ENCODE assay signal across 28 mouse cellular contexts in the genomic region with DNA sequence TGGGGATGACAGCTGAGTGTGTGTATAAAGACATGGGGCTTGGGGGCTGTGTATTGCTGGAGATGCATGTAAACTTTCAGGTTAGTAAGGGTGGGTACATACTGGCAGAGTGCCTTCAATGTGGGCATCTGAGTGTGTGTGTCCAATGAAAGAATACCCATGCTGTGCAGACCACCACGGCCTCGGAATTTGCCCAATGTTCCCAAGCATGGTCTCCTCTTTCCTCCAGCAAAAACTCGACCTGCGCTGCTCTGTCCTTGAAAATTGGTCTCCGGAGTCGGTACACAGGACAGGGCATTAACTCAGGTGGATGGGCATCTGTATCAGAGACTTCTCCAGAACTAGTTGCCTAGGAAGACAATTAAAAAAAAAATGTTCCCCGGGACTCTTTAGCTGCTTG.
"Had no signal": no experiment of that assay in that cellular context is flagged by ENCODE, and none has a peak within 500 bp of the region (broad histone marks: within the 10 kb centered on the region; RNA-seq: fewer than 3 reads in every experiment).

No protein-coding gene starts in this region.

- H3K27ac ChIP-seq: embryonic facial prominence, embryonic 10.5 days; embryonic facial prominence, embryonic 12.5 days; embryonic facial prominence, embryonic 13.5 days; embryonic facial prominence, embryonic 15.5 days; forebrain, embryonic 10.5 days; forebrain, embryonic 12.5 days; forebrain, embryonic 13.5 days; forebrain, embryonic 15.5 days; gastrocnemius, adult 2 months had no signal

- H3K27me3 ChIP-seq: forebrain, embryonic 15.5 days had no signal

- H3K9ac ChIP-seq: embryonic facial prominence, embryonic 12.5 days; embryonic facial prominence, embryonic 13.5 days; embryonic facial prominence, embryonic 15.5 days; forebrain, embryonic 12.5 days; forebrain, embryonic 13.5 days; forebrain, embryonic 15.5 days; forebrain, postnatal 0 days had no signal

- H3K4me3 ChIP-seq: embryonic facial prominence, embryonic 10.5 days; embryonic facial prominence, embryonic 12.5 days; embryonic facial prominence, embryonic 13.5 days; embryonic facial prominence, embryonic 15.5 days; erythroblast, embryonic 14.5 days; forebrain, embryonic 10.5 days; forebrain, embryonic 12.5 days; forebrain, embryonic 13.5 days; forebrain, embryonic 15.5 days; gastrocnemius, adult 2 months had no signal

- H3K4me1 ChIP-seq: embryonic facial prominence, embryonic 12.5 days had no signal

- ATAC-seq: forebrain, embryonic 13.5 days; forebrain, embryonic 14.5 days; forebrain, embryonic 15.5 days; forebrain, embryonic 16.5 days; forebrain, postnatal 0 days had no signal

- H3K4me2 ChIP-seq: embryonic facial prominence, embryonic 12.5 days; embryonic facial prominence, embryonic 13.5 days; embryonic facial prominence, embryonic 15.5 days; forebrain, embryonic 12.5 days; forebrain, embryonic 13.5 days; forebrain, embryonic 15.5 days had no signal

- DNase-seq: cerebellum, adult 18-20 months; cerebellum, adult 2 months; cerebellum, adult 8-10 months; cerebellum, adult 9-10 months; cerebellum, adult 9-11 months; cerebellum, postnatal 10 days; cerebellum, postnatal 14 days; cerebellum, postnatal 25 days; cerebellum, postnatal 36 days; embryo, embryonic 11 days; forebrain, postnatal 0 days; gastrocnemius, adult 2 months; gastrocnemius, postnatal 10 days; gastrocnemius, postnatal 14 days; gastrocnemius, postnatal 25 days; gastrocnemius, postnatal 36 days; heart, adult 18-20 months had no signal

- H3K36me3 ChIP-seq: embryonic facial prominence, embryonic 10.5 days; embryonic facial prominence, embryonic 12.5 days; embryonic facial prominence, embryonic 13.5 days; embryonic facial prominence, embryonic 15.5 days; forebrain, embryonic 10.5 days; forebrain, embryonic 12.5 days; forebrain, embryonic 15.5 days had no signal

- H3K9me3 ChIP-seq: embryonic facial prominence, embryonic 10.5 days; embryonic facial prominence, embryonic 12.5 days; embryonic facial prominence, embryonic 13.5 days; embryonic facial prominence, embryonic 15.5 days; forebrain, embryonic 10.5 days; forebrain, embryonic 12.5 days; forebrain, embryonic 13.5 days; forebrain, embryonic 15.5 days had no signal
